Mouse (Mus musculus): ENCODE data around the gene 1700030J22Rik.

GRCm38 (mm10) chr8:116954415-116954814 lies 24.3 kb downstream of the 1700030J22Rik start:
- TF ChIP-seq CTCF (IDR thresholded peaks at IDR 0.05; ENCODE audit: borderline replicate concordance, control insufficient read depth, extremely low read depth, insufficient read depth, low read length, poor library complexity) (no peak), POLR2A (IDR thresholded peaks at IDR 0.05; ENCODE audit: control insufficient read depth, extremely low read depth, insufficient read depth, low read length, poor library complexity) (no peak)

Measured in thymus, adult 2 months (tissue).